16 mouse cellular contexts compared by ENCODE assay signal in the genomic region with DNA sequence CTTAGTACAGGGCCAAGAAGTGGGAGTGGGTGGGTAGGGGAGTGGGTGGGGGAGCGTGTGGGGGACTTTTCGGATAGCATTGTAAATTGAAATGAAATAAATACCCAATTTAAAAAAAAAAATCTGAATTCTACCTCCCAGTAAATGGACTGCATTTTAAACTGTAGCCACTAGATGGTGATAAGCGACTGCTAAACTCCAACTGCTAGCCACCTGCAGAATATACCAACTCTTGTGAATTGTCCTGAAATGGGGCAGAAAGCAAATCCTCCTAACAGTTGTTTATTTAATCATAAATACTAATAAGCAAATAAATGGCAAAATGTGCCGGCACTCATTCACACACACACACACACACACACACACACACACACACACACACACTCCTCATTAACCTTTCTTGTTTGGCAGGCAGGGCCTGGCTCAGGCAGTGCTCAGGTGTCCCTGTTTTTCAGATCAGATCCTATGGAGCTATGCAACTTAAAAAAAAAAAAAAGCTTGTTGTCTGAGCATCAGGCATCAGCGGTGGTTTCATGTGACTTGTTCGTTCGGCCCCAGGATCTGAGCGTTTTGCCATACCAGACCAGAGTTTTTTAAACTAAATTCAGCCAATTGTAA. TPM values are rescaled to one million over a fixed set of nuclear protein-coding genes. Genes with fewer than 3 reads are reported as not detected.
"Had no signal": no experiment of that assay in that cellular context is flagged by ENCODE, and none has a peak within 500 bp of the region (broad histone marks: within the 10 kb centered on the region; RNA-seq: fewer than 3 reads in every experiment).

No protein-coding gene starts in this region.

RNA-seq across cellular contexts. Expression of gene Esp38, which starts 47.3 kb away (rescaled TPM):
- total RNA-seq: layer of hippocampus, adult 8-10 months; layer of hippocampus, postnatal 14 days; left cerebral cortex, adult 18-20 months; left cerebral cortex, postnatal 14 days; megakaryocyte, adult 5-6 weeks; neutrophil, adult 5-6 weeks had no signal
- polyA plus RNA-seq: limb, embryonic 10.5 days; limb, embryonic 14.5 days; liver, embryonic 11.5 days; liver, embryonic 15.5 days; lung, adult 2 months; lung, postnatal 0 days; midbrain, embryonic 10.5 days; myocyte; neural tube, embryonic 11.5 days; stomach, postnatal 0 days had no signal
